Comparison of ENCODE assay signal across 8 mouse cellular contexts in the genomic region with DNA sequence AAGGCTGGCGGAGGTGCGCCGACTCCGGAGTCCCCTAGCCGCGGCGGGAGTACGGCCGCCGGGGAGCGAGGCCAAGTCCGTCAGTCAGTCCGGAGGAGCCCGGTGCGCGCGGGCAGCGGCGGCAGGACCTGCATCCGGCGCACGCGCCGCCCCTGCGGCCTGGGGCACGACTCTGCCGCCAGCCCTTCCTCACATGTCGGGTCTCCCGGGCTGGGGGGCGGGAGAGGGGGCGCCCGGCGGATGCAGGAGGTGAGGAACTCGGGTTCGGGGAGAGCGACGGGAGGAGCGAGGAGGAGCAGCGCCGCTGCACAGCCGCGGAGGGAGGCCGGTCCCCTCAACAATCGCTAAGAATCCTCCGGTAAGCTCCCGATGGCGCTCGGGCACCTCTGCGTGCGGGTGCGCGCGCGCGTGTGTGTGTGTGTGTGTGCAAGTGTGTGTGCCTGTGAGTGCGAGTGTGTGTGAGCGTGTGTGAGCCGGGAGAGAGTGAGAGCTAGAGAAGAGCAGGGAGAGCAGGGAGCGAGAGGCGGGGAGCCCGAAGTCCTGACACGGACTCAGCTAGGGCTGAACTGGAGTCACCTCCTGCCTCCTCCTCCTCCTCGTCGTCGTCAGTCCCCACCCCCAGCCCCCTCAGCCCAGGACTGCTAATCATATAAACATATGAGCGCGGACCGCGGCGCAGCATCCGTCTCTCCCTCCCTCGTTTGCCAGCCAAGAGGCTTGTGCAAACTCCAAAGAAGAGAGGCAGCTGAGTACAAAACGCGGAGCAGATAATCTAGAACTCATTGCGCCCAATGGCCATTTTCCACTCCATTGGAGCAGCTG. TPM values are rescaled to one million over a fixed set of nuclear protein-coding genes. Genes with fewer than 3 reads are reported as not detected.
DNase-seq lines count a peak whose midpoint lies in the region; ATAC-seq and TF ChIP-seq lines count a peak whose summit lies in the region.

No protein-coding gene starts in this region.

- WGBS in heart, embryonic 12.5 days = under 1% methylated on average over 69 of the region's 75 CpGs
- under 1% methylated on average over 70 of the region's 75 CpGs for WGBS in kidney, postnatal 0 days
- under 1% methylated on average over 71 of the region's 75 CpGs for WGBS in liver, embryonic 11.5 days
- under 1% methylated on average over 72 of the region's 75 CpGs for WGBS in stomach, embryonic 16.5 days

- peak; percentile 13; the same call in 1 of the 2 replicates for TF ChIP-seq CTCF in kidney, postnatal 0 days (IDR thresholded peaks at IDR 0.05; ENCODE audit: low read depth)

- DNase-seq in CD4-positive, CD25-positive, alpha-beta regulatory T cell, adult 2 months (ENCODE audit: low read depth, low spot score) = peak; percentile 8
- DNase-seq in fibroblast of lung, adult 2 months (ENCODE audit: low read depth) = peak; percentile 70
- peak; percentile 97 for DNase-seq in kidney, postnatal 0 days (ENCODE audit: low spot score)
- peak; percentile 85 for DNase-seq in liver, embryonic 11.5 days (ENCODE audit: low spot score)

- H3K36me3 ChIP-seq in heart, embryonic 12.5 days = no peaks in the 10 kb centered on the region
- H3K36me3 ChIP-seq in kidney, postnatal 0 days (ENCODE audit: insufficient read depth, low read length) = no peaks in the 10 kb centered on the region
- no peaks in the 10 kb centered on the region for H3K36me3 ChIP-seq in liver, embryonic 11.5 days (ENCODE audit: control insufficient read depth, insufficient read depth, low read length)
- H3K36me3 ChIP-seq in myocyte (ENCODE audit: control insufficient read depth, insufficient read depth) = no peaks in the 10 kb centered on the region
- no peaks in the 10 kb centered on the region for H3K36me3 ChIP-seq in stomach, embryonic 16.5 days (ENCODE audit: control insufficient read depth, insufficient read depth, low read length)

- H3K79me2 ChIP-seq in myocyte (ENCODE audit: control insufficient read depth, insufficient read depth) = peaks cover 39% of the 10 kb centered on the region

- peaks cover 19% of the 10 kb centered on the region for H3K4me1 ChIP-seq in heart, embryonic 12.5 days (replicated peaks)
- peaks cover 4% of the 10 kb centered on the region; the same call in 1 of the 2 replicates for H3K4me1 ChIP-seq in kidney, postnatal 0 days (replicated peaks; ENCODE audit: insufficient read depth, low read length)
- H3K4me1 ChIP-seq in liver, embryonic 11.5 days (replicated peaks; ENCODE audit: control insufficient read depth, insufficient read depth, low read length) = peaks cover 14% of the 10 kb centered on the region
- H3K4me1 ChIP-seq in stomach, embryonic 16.5 days (ENCODE audit: control insufficient read depth, insufficient read depth, low read length) = peaks cover 7% of the 10 kb centered on the region

- H3K4me3 ChIP-seq in heart, embryonic 12.5 days = peak overlapping the region; percentile 65
- peak overlapping the region; percentile 97 for H3K4me3 ChIP-seq in kidney, postnatal 0 days (replicated peaks; ENCODE audit: low read depth, low read length)
- H3K4me3 ChIP-seq in liver, embryonic 11.5 days (ENCODE audit: low read depth, low read length) = peak overlapping the region; percentile 80
- H3K4me3 ChIP-seq in myocyte = peak overlapping the region; percentile 85
- peak overlapping the region; percentile 80 for H3K4me3 ChIP-seq in stomach, embryonic 16.5 days (replicated peaks; ENCODE audit: low read length)

- no peak for ATAC-seq in CD4-positive, CD25-positive, alpha-beta regulatory T cell, adult 4 months
- ATAC-seq in heart, embryonic 12.5 days (ENCODE audit: insufficient number of reproducible peaks, low FRiP score) = peak; percentile 85
- ATAC-seq in kidney, postnatal 0 days (replicated peaks; ENCODE audit: low FRiP score, low read depth) = peak; percentile 88
- peak; percentile 83 for ATAC-seq in liver, embryonic 11.5 days (replicated peaks; ENCODE audit: low FRiP score)
- ATAC-seq in stomach, embryonic 16.5 days (ENCODE audit: insufficient read depth, low FRiP score) = peak; percentile 90

- H3K9me3 ChIP-seq in heart, embryonic 12.5 days (replicated peaks) = no peaks in the 10 kb centered on the region
- no peaks in the 10 kb centered on the region for H3K9me3 ChIP-seq in kidney, postnatal 0 days (replicated peaks; ENCODE audit: low read length)
- H3K9me3 ChIP-seq in liver, embryonic 11.5 days (ENCODE audit: control insufficient read depth, low read length) = no peaks in the 10 kb centered on the region
- no peaks in the 10 kb centered on the region for H3K9me3 ChIP-seq in stomach, embryonic 16.5 days (replicated peaks; ENCODE audit: control insufficient read depth, low read length)

- H3K4me2 ChIP-seq in heart, embryonic 12.5 days = peak overlapping the region; percentile 94
- H3K4me2 ChIP-seq in kidney, postnatal 0 days (ENCODE audit: low read length) = peak overlapping the region; percentile 89
- peak overlapping the region; percentile 95 for H3K4me2 ChIP-seq in liver, embryonic 11.5 days
- H3K4me2 ChIP-seq in myocyte (ENCODE audit: low read depth) = peak overlapping the region; percentile 62
- H3K4me2 ChIP-seq in stomach, embryonic 16.5 days (ENCODE audit: low read depth, low read length) = peak overlapping the region; percentile 73

- H3ac ChIP-seq in myocyte (ENCODE audit: control insufficient read depth, insufficient read length) = peak overlapping the region; percentile 68

- peak; percentile 71 for TF ChIP-seq POLR2A in myocyte (IDR thresholded peaks at IDR 0.05; ENCODE audit: insufficient read length, low read depth)

- no peaks in the 10 kb centered on the region for H3K27me3 ChIP-seq in heart, embryonic 12.5 days (replicated peaks)
- H3K27me3 ChIP-seq in kidney, postnatal 0 days (ENCODE audit: insufficient read depth, low read length) = no peaks in the 10 kb centered on the region
- H3K27me3 ChIP-seq in liver, embryonic 11.5 days (replicated peaks; ENCODE audit: control insufficient read depth, insufficient read depth, low read length) = no peaks in the 10 kb centered on the region; the same call in 1 of the 2 replicates
- H3K27me3 ChIP-seq in myocyte (ENCODE audit: control insufficient read depth, insufficient read depth, insufficient read length) = no peaks in the 10 kb centered on the region
- no peaks in the 10 kb centered on the region for H3K27me3 ChIP-seq in stomach, embryonic 16.5 days (ENCODE audit: control insufficient read depth, insufficient read depth, low read length)

- peak overlapping the region; percentile 97 for H3K27ac ChIP-seq in heart, embryonic 12.5 days (ENCODE audit: poor library complexity, severe bottlenecking)
- H3K27ac ChIP-seq in kidney, postnatal 0 days = peak overlapping the region; percentile 98
- H3K27ac ChIP-seq in liver, embryonic 11.5 days (ENCODE audit: low read depth, low read length) = peak overlapping the region; percentile 93
- peak overlapping the region; percentile 100 for H3K27ac ChIP-seq in stomach, embryonic 16.5 days (ENCODE audit: low read length)

- H3K9ac ChIP-seq in heart, embryonic 12.5 days = peak overlapping the region; percentile 94
- H3K9ac ChIP-seq in kidney, postnatal 0 days (ENCODE audit: low read depth, low read length) = peak overlapping the region; percentile 92
- H3K9ac ChIP-seq in liver, embryonic 11.5 days (ENCODE audit: low read depth, low read length) = peak overlapping the region; percentile 79
- peak overlapping the region; percentile 93 for H3K9ac ChIP-seq in stomach, embryonic 16.5 days (ENCODE audit: low read length)

TF ChIP-seq in myocyte, 11 proteins besides CTCF, POLR2A, EP300 and RAD21:
- no peak for TF ChIP-seq CEBPB (IDR thresholded peaks at IDR 0.05; ENCODE audit: insufficient read depth, poor library complexity, severe bottlenecking)
- peak; percentile 61 for TF ChIP-seq POLR2AphosphoS2 (IDR thresholded peaks at IDR 0.05; ENCODE audit: insufficient read length, low read depth)
- peak in 1 of 3 experiments; percentile 53 for TF ChIP-seq MYOG (IDR thresholded peaks at IDR 0.05; ENCODE audit: control insufficient read depth in 1 of 3, insufficient read depth in 1 of 3, insufficient read length in 2 of 3, low read depth in 2 of 3)
- TF ChIP-seq REST (IDR thresholded peaks at IDR 0.05; ENCODE audit: insufficient read depth, insufficient read length) = no peak

RNA-seq across cellular contexts. Expression of a gene that starts 1.1 kb away (rescaled TPM):
- not detected for polyA plus RNA-seq in CD4-positive, CD25-positive, alpha-beta regulatory T cell, adult 4 months (2017; shearing (Covaris generic))
- polyA plus RNA-seq in heart, embryonic 12.5 days (2016; fragmentation: Nextera tagmentation; extraction: Ambion mirVana) = 48.1 and 52.2 TPM in 2 replicates
- 41.8 and 42.5 TPM in 2 replicates for polyA plus RNA-seq in kidney, postnatal 0 days (2015; fragmentation: Nextera tagmentation; extraction: Ambion mirVana)
- polyA plus RNA-seq in liver, embryonic 11.5 days (2014; fragmentation: Nextera tagmentation; extraction: Ambion mirVana) = 27.4 and 27.7 TPM in 2 replicates
- polyA plus RNA-seq in myocyte (2012; fragmentation: generic; extraction: Trizol) = 11.7 TPM
- 36.7 and 39.6 TPM in 2 replicates for polyA plus RNA-seq in stomach, embryonic 16.5 days (2015; fragmentation: Nextera tagmentation; extraction: Ambion mirVana)

Comparison
In these comparisons a context has a peak if more than half of its experiments do, and no peak if none do; other contexts are left out.
1. DNase-seq: peak in every context shown above with its lines; median percentile 97 in kidney, postnatal 0 days; 85 in liver, embryonic 11.5 days; 70 in fibroblast of lung, adult 2 months; 8 in CD4-positive, CD25-positive, alpha-beta regulatory T cell, adult 2 months.
2. RNA of a gene that starts 1.1 kb away (polyA plus RNA-seq): 48.1 to 52.2 TPM in heart, embryonic 12.5 days, 41.8 to 42.5 TPM in kidney, postnatal 0 days, 36.7 to 39.6 TPM in stomach, embryonic 16.5 days, 27.4 to 27.7 TPM in liver, embryonic 11.5 days and 11.7 TPM in myocyte (single experiment); not detected in CD4-positive, CD25-positive, alpha-beta regulatory T cell, adult 4 months; every median in the first group is over 10 times any median in the second.
3. Peak in every context shown above with its lines, with median percentiles within 50 percentile points of each other: H3K27ac ChIP-seq, H3K4me2 ChIP-seq, H3K4me3 ChIP-seq and H3K9ac ChIP-seq.